Mouse (Mus musculus) adrenal gland (tissue): ENCODE data around the gene Ankrd65.
"Not testable (repeated sequence)": the region's sequence is repeated elsewhere in the genome, so short reads cannot be mapped to it uniquely, and the experiment has no call there.

Experiments
- intact Hi-C: fragments of 180-260 bp; cut with DNase I; formaldehyde crosslinking; loops from one replicate; pipeline ENCODE4 v1.15.1; 2025

Gene Ankrd65

DNA sequence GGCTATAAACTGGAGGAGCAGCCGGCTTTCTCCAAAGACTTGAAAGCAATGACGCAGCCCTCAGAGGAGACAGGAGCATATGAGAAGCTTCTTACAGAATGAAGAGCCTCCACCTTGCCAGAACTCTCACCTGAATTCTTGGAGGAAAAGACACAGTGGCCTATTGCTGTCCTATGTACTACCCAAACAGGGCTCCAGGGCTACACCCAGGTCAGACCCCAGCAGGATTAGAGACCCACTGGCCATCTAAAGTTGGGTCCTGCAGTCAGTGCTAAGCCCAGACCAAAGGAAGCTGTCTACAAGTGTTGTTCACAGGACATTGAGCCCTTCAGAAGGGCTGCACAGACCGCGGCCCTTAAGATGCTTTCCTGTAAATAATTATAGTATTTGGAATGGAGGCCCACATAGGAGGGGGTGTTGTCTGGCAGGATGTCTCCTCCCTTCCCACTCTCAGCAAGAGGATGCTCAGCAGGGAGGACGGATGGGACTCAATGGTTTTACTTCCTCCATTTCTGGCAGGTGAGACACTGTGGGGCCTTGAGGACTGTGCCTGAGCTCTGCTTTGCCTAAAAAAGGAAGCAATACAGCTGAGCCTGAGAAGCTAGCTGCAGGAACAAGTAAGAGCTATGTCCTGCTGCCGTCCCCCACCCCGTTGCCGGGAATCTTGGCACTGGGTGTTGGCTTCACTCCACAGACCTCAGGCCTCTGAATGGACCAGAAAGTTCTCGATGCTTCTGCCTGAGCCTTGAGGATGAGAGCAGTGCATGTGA, 15.1 kb upstream of the Ankrd65 start:
- intact Hi-C loops, result no loop called here

GRCm38 (mm10) chr4:155775855-155776254, 14.4 kb upstream of the Ankrd65 start:
- intact Hi-C loops, result no loop called here

- intact Hi-C loops, result no loop called here
Observed at GRCm38 (mm10) chr4:155776704-155777335, 13.4 kb upstream of the Ankrd65 start.

DNA sequence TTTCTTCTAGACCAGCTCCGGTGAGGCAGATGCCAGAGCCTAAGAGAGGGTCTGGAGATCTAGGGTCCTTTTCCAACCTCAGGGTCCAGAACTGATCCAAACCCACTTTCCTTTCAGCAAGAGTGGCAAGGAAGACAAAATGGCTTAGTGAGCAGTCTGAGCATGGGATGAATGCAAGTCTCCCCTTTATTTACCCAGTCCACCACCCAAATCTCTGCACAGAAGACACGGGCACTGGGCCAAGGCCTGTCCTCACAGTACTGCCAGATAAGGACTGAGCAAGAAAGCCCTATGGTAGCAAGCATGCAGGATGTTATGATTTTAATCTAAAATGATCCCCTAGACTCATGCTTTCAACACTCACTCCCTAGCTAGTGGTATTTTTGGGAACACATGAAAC, 12.4 kb upstream of the Ankrd65 start:
- intact Hi-C loops, result no loop called here

- intact Hi-C loops, result no loop called here
Observed at GRCm38 (mm10) chr4:155779498-155779897, 10.7 kb upstream of the Ankrd65 start.

GRCm38 (mm10) chr4:155780895-155781294, 9.3 kb upstream of the Ankrd65 start:
- intact Hi-C loops, result no loop called here

GRCm38 (mm10) chr4:155783486-155784080, 6.7 kb upstream of the Ankrd65 start:
- intact Hi-C loops, result no loop called here

DNA sequence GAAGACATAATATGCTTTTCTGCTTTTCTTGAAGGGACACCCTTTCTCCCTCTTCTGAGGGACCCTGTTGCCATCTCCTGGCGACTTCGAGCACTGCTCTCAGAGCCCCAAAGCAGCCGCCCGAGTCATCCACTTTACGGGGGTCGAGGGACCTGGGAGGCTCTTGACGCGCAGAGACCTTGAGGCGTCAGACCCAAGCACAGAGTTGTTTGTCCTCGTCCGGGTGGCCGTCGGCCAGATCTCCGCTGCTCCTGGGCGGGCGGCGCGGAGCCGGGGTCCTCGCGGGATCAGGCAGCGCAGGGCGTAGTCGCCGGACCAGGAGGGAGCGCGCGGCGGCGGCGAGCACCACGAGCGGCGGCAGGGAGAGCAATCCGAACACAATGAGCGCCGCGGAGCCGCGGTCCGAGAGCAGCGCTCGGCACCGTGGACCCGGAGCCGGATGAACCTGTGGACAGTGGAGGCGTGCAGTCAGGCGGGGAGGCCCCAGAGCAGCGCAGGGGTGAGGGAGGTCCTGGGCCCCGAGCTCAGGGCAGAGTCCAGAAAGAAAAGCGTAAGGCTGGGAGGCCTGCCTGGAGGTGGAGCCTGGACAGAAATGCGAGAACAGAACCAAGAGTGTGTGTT, 6.0 kb upstream of the Ankrd65 start:
- intact Hi-C loops, result no loop called here

- intact Hi-C loops, result no loop called here
Observed at GRCm38 (mm10) chr4:155785246-155785645, 5.0 kb upstream of the Ankrd65 start.

- intact Hi-C loops, result no loop called here
Observed at GRCm38 (mm10) chr4:155785819-155786218, 4.4 kb upstream of the Ankrd65 start, which contains the start of gene Tmem88b. Gene Tmem88b, minus strand, starts transcription at chr4:155785874.

GRCm38 (mm10) chr4:155788300-155788699, 1.9 kb upstream of the Ankrd65 start:
- intact Hi-C loops, result no loop called here

DNA sequence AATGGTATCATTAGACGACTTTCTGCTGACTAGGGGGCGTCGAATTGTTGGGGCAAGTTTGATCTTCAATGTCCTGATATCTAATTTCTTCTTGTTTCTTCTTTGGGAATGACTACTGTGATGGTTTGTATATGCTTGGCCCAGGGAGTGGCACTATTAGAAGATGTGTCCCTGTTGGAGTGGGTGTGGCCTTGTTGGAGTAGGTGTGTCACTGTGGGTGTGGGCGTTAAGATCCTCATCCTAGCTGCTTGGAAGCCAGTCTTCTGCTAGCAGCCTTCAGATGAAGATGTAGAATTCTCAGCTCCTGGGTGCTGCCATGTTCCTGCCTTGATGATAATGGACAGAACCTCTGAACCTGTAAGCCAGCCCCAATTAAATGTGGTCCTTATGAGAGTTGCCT, 1.4 kb upstream of the Ankrd65 start:
- intact Hi-C loops, result not testable (repeated sequence)

- intact Hi-C loops, result no loop called here
Observed at GRCm38 (mm10) chr4:155790650-155791161, 467 bp downstream of the Ankrd65 start.

GRCm38 (mm10) chr4:155791240-155791933, 1.1 kb downstream of the Ankrd65 start:
- intact Hi-C loops, result no loop called here

DNA sequence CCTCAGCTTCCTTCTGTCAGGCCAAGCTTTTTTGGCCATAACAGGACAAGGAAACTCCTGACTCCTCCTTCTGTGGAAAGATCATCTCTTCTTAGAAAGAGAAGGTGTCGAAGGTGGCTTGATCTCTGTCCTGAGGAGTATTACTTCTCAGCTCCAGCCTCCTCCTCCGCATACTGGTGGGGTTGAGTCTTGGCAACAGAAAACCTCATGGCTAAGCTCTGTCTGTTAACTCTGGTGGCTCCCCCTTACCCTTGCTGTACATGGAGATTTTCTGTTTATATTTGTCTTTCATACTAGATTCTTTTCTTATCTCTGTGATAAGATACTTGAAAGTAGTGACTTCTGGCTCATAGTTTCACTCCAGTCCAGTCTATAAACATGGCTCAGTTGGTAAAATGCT, 3.5 kb downstream of the Ankrd65 start:
- intact Hi-C loops, result no loop called here

GRCm38 (mm10) chr4:155802075-155802474, 11.8 kb downstream of the Ankrd65 start:
- intact Hi-C loops, result no loop called here

GRCm38 (mm10) chr4:155802741-155803339, 12.6 kb downstream of the Ankrd65 start, which contains the start of gene Mrpl20:
Gene Mrpl20, plus strand, starts transcription at chr4:155802878.
- intact Hi-C loops, result no loop called here

GRCm38 (mm10) chr4:155803340-155804041, 13.3 kb downstream of the Ankrd65 start:
- intact Hi-C loops, result no loop called here

GRCm38 (mm10) chr4:155807841-155808240, 17.6 kb downstream of the Ankrd65 start:
- intact Hi-C loops, result no loop called here
